Mouse (Mus musculus) thymus, postnatal 14 days (tissue): ENCODE measurements around the gene Bbs2.

Source experiments
- DNase-seq: peaks from one replicate; pipeline ENCODE4 v3.0.0; 2021

Bbs2 gene

DNA sequence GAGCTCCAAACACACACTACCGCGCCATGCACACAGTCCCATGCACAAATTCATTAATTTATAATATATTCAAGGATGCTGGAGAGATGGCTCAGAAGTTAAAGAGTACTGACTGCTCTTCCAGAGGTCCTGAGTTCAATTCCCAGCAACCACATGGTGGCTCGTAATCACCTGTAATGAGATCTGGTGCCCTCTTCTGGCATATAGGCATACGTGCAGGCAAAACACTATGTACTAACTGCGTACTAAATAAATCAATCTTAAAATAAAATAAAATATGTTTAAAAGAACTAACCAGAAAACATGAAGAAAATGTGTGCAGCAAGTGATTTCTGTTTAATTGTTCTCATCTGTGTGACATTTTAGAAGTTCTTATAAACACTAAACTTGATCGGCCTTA lies 4.4 kb downstream of the Bbs2 start:
- no peak for DNase-seq

GRCm38 (mm10) chr8:94092848-94093247 lies 5.9 kb downstream of the Bbs2 start:
- DNase-seq = no peak

DNA sequence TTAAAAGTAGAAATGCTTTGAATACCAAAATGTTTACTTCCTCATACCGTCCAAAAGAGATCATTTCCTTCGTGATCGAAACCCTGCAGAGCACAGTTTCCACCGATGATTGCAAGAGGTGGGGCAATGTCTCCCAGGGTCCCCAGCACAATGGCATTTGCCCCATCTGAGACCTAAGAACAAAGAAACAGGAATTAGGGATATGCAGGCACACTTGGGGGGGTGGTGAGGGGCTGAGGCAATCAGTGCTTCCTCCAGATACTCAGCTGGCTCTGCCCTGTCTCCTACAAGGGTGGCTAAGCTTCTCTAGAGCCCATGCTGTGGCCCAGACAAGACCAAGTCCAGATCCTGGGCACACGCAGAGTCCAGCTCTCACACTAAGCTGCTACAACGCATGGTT lies 9.0 kb downstream of the Bbs2 start:
- DNase-seq = no peak

GRCm38 (mm10) chr8:94087964-94088363 lies 10.8 kb downstream of the Bbs2 start:
- DNase-seq = no peak

DNA sequence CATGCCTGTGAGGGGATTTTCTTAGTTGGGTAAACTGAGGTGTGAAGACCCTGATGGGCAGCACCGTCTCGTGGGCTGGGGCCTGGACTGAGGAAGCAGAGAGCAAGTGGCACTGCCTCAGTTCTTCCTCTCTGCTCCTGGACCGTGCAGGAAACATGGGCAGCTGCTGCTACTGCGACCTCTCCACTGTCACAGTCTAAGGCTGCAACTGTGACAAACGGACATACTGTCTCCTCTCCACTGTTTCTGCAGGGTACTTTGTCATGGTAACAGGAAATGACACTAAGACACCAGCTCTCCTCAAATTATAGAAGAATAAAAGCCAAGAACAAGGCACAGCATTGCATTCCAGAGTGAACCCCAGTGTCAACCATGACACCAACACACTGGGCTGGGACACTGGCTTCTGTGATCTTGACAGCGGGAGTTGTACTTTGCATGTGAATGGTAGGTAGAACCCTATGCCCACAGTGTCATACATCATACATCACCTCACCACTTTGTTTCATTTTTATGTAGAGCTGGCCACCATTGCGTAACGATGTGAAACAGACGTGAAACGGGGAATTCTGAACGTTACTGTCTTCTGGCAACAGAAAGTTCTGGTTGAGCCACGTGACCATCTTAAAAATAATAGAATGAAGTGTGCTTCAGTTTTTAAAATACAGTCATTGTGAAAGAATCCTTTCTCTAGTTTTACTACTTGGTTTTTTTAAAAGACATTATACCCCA lies 22.1 kb downstream of the Bbs2 start:
- no peak for DNase-seq

DNA sequence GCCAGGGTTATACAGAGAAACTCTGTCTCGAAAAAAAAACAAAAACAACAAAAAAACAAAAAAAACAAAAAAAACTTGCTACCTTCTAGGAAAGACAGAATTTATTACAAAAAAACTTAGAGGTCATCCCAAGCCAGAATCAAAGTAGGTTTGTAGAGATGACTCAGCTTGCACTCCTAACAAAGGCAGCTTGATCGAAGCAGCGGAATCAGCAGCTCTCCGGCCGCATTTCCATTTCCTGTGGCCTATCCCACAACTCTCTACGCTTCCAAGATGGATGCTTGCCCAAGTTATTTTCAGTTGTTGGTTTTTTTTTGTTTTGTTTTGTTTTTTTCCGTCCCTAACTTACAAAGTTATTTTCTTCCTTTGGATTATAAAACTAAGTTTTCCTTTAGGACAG lies 29.9 kb downstream of the Bbs2 start:
- no peak for DNase-seq

DNA sequence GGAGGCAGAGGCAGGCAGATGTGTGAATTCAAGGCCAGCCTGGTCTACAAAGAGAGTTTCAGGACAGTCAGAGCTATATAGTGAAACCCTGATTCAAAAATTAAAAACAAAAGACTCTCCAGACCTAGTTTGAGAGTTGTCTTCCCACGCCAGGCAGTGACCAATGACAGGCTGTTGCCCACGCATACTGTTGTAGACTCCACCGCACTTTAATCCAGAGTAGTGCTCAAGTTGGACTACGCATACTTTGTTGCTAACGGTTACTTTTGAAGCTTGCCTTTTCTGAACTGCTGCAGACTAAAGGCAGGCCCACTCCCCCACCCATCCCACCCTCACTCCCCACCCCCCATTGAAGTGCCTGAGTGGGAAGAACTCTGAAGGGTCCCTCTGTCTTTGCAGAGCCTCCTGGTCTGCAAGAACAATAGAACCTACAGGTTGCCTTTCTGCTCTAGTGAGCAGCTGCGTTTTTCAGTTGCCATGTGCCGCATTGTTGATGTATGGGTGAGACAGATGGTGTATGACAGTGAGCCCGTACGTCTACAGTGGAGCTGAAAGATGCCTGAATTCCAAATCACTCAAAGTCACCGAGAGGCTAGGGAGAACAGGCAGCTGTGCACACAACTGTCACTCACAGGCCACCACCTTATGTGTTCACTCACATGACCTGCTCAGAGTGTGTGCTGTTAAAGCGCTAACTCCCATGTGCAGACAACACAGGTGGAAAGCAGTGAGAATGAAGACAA lies 32.4 kb downstream of the Bbs2 start:
- DNase-seq = no peak

DNA sequence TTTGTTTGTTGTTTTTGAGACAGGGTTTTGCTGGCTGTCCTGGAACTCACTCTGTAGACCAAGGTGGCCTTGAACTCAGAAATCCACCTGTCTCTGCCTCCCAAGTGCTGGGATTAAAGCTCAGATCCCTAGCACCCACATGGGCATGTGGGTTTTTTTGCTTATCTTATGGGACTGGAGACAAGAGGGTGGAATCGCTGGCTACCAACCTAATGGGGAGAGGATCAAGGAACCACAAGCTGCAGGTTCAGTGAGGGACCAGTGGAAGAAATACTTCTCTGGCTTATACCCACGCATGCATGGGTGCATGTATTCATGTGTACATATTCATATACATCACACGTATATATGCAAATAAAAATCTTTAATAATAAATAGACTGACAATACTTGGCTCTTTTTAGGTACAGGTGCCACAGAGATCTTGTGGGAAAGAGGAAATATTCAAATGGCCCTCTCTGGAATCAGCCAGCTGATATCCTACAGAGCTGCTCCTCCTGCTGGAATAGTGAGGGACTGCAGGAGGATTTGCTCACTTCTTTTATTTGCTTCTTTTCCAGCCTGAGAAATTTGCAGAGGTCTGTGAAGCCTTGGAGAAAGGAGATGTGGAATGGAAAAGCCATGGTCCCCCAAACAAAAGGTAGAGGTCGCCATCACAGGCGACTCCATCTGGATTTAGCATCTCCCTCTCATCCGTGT lies 41.4 kb downstream of the Bbs2 start:
- peak; percentile 45 for DNase-seq

DNA sequence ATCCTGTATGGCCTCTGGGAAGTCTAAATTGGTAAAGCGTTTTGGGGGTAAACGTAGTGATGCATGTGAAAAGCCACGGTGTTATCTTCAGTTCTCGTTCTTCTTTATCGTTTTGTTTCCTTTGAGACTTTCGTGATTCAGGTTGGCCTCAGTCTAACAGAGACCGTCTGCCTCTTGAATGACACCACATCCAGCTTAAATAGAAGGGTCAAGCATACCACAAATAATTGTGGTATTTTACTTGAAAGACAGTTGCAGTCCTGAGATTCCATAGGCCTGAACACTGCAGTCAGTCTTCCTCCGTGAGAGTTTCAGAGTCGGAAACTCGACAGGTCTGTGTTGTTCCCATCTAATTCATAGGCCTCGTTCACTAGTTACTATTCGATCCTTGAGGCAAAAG lies 46.0 kb downstream of the Bbs2 start:
- DNase-seq = no peak

GRCm38 (mm10) chr8:94047845-94048244 lies 50.9 kb downstream of the Bbs2 start:
- DNase-seq = no peak

GRCm38 (mm10) chr8:94037806-94038205 lies 60.9 kb downstream of the Bbs2 start:
- peak; percentile 6 for DNase-seq

DNA sequence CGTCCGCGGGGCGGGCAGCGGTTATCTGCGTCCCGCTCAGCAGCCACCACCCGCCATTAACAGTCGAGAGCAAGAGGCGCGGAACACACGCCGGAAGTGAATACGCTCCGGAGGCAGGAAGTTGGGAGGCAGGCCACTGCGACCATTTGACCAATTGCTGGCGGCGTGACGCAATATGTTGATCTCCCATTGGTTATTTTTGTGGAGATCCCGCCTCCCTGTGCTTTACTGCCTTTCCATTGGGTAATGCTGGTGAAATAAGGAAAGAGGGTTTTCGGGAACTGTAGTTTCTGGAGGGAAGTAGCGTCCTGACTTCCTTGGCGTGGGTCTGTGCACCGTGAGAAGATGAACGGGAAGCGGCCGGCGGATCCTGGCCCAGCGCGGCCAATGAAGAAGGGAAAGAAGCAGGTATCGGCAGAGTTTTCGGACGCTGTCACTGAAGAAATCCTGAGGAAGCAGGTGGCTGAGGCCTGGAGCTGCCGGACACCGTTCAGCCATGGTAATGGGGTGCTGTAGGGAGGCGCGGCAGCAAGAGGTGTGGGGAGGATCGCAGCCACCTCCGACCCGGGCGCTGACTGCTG lies 61.7 kb downstream of the Bbs2 start, which contains the start of the genes Nudt21 and Ogfod1:
Nudt21 (minus strand) TSS at position 88 of the 581 bp plus-strand sequence.
Ogfod1 (plus strand) TSS at position 255 of the 581 bp plus-strand sequence.
- peak; percentile 94 for DNase-seq

DNA sequence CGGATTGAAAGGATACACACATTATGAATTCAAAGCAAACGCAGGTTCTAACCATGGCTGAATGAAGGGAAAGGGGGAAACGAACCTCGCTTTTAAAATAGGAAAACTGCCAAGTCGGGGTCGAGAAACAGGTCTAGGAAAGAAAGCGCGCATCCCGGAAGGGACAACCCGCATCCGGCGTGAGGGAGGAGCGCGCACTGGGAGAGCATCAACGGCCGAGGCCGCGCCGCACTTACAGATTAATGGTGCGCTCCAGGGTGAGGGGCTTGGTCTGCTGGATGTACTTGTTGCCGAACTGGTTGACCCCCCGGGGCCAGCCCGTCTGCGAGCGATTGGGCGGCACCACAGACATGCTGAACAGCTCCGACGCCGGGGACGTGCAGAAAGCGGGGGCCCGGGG lies 62.2 kb downstream of the Bbs2 start:
- peak; percentile 73 for DNase-seq

DNA sequence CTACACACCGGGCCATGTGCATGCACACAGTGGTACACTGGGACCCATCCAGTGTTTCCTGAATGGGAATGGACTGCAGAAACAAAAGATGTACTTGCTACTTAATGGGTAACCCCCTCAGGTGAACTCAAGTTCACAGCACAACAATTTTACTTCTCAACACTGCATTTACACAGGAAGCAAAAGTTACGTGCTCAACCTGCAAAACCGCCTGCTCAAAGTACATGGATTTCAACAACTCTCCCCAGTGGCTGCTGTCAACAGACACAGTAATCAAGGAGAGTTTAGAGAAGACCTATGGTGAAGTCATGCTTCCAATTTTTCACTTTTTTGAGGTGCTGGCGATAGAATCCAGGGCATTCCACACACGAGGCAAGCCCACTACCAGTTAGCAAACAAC lies 63.5 kb downstream of the Bbs2 start:
- no peak for DNase-seq

DNA sequence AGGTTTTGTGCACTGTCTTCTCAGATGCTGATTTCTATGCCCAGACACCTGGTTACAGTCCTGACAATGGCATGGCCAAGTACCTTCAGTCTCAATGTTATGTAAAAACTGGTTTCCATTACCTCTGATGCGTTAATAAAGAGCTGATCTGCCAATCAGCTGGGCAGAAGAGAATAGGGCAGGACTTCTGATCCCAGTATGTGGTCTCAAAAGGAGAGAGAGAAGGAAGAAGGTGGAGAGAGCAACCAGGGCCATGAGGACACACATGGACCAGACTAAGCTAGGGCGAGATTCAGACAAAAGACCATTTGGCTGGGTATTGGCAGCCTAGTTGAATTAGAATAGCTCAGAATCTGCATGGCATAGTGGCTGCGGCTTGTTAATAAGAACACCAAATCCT lies 65.1 kb downstream of the Bbs2 start:
- no peak for DNase-seq

DNA sequence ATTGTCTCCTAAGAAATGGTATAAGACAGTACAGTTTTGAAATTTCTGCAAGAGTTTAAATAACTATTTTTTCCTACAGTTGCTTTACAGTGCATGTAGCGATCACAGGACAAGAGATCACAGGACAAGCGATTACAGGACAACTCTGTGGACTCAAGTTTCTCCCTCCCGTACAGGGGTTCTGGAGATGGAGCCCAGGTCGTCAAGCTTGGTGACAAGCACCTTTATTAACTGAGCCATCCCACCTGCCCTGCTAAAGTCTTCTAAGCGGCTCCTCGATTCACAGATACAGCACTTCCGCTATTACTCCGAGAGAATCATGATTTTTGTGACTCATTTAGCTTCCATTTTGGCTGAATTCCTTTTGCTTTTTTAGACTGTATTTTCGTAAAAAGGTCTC lies 69.0 kb downstream of the Bbs2 start:
- no peak for DNase-seq

- no peak for DNase-seq
Measured at GRCm38 (mm10) chr8:94023916-94024315, 74.8 kb downstream of the Bbs2 start.
